Mouse (Mus musculus) forebrain, embryonic 12.5 days (tissue): ENCODE data around the gene Abca12. TPM values are rescaled to one million over a fixed set of nuclear protein-coding genes. Genes with fewer than 3 reads are reported as not detected.

Experiments
- ATAC-seq: fragments of 200-750 bp; cut with Nextera tagmentation; 2 replicates; pipeline ENCODE4 v1.8.0; 2017; ENCODE audit warnings: moderate TSS enrichment; ENCODE audit not compliant: low FRiP score
- H3K27ac ChIP-seq: fragments of 300-500 bp; sonication (generic); 2 replicates; pipeline ENCODE4 v1.5.1; 2016; ENCODE audit warnings: mild to moderate bottlenecking
- H3K27me3 ChIP-seq: fragments of 300-500 bp; sonication (generic); 2 replicates; pipeline ENCODE4 v1.6.1; 2016; ENCODE audit warnings: mild to moderate bottlenecking
- H3K36me3 ChIP-seq: fragments of 300-500 bp; sonication (generic); replicated peaks from 2 replicates; pipeline ENCODE4 v1.6.1; 2016; ENCODE audit warnings: mild to moderate bottlenecking
- H3K4me1 ChIP-seq: fragments of 300-500 bp; sonication (generic); 2 replicates; pipeline ENCODE4 v1.6.1; 2016
- H3K4me2 ChIP-seq: fragments of 300-500 bp; sonication (generic); 2 replicates; pipeline ENCODE4 v1.6.1; 2016; ENCODE audit warnings: mild to moderate bottlenecking, moderate library complexity
- H3K4me3 ChIP-seq: fragments of 300-500 bp; sonication (generic); replicated peaks from 2 replicates; pipeline ENCODE4 v1.5.1; 2016; ENCODE audit warnings: mild to moderate bottlenecking
- H3K9ac ChIP-seq: fragments of 300-500 bp; sonication (generic); 2 replicates; pipeline ENCODE4 v1.6.1; 2016; ENCODE audit warnings: mild to moderate bottlenecking
- H3K9me3 ChIP-seq: fragments of 300-500 bp; sonication (generic); 2 replicates; pipeline ENCODE4 v1.6.1; 2016
- WGBS: fragments of 180-500 bp; shearing (Covaris S2); methylation state at CpG from one replicate; pipeline ENCODE4 v1.1.7; 2016; 5-methylcytosine and 5-hydroxymethylcytosine counted together
- polyA plus RNA-seq: library from polyadenylated mRNA; unstranded; fragments of >200 nt; fragmentation: Nextera tagmentation; extraction: Ambion mirVana; gene quantifications from 2 replicates; pipeline ENCODE4 v1.2.1, GENCODE M21; 2016

The Abca12 gene
- polyA plus RNA-seq, 1 experiment from 2014 or later = not detected

DNA sequence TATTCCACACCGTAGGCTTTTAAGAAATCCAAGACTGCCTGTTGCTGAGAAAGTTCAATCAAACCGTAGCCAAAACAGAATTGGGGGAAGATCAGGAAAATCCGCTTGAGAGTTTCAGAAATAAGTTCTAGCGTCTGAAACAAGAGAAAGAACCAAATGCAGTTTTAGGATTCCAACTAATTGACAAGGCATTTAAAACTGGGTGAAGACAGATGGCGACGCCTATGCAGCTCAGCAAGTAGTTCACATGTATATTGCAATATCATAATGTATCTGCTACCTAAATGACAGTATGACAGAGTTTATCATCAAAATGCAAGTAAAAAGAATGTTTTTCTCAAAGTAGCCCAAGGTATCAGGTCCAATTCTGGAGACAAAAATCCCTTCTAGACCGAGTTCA, 151.2 kb downstream of the Abca12 start:
- no peak overlapping the region for H3K4me2 ChIP-seq
- 91% methylated on average over 7 of the region's 7 CpGs for WGBS

DNA sequence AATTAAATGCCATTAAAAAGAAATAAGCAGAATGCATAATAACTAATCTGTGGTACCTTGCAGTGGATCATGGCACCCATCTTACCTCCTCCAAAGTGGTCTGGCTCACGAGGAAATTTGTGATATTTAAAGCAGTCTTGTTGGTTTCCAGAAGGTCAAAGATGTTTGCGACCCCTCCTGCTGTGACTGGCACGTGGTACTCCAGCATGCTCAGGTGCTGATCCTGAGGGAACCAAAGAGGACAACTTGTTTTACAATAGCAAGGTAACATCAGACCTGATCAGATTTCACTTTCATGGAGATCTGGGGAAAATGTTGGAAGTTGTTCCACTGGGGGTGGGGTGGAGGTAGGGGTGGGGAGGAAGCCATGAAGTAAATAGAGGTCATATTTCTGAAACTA, 170.1 kb downstream of the Abca12 start:
- no peaks in the 10 kb centered on the region for H3K4me1 ChIP-seq
- 58% methylated on average over 3 of the region's 3 CpGs for WGBS
- no peak for ATAC-seq

More for the DNA sequence above, 151.2 kb downstream of the Abca12 start:
- no peaks in the 10 kb centered on the region for H3K27me3 ChIP-seq
- no peaks in the 10 kb centered on the region for H3K9me3 ChIP-seq
- H3K4me3 ChIP-seq = no peak overlapping the region
- no peaks in the 10 kb centered on the region for H3K4me1 ChIP-seq
- H3K36me3 ChIP-seq = no peaks in the 10 kb centered on the region
- no peak overlapping the region for H3K9ac ChIP-seq
- H3K27ac ChIP-seq = no peak overlapping the region
- ATAC-seq = no peak

DNA sequence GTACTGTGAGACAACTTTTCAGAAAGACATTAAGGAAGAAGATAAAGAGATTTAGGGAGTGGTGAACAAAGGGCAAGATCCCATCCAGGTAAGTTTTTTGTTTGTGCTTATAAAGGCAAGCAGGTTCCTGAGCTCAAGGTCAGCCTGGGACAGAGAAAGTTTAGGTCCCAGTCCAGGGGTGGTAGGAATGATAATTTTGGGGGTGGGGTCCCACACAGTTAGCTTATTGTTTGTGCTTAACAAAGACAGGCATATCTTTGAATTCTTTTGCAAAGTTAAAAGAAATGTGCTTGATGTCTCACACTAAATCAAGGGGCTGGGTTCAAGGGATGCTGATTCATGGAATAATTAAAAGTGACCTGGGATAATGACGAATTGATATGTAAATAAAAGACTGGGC, 173.3 kb downstream of the Abca12 start:
- no peak overlapping the region for H3K4me2 ChIP-seq
- ATAC-seq = no peak
- H3K4me3 ChIP-seq = no peak overlapping the region
- no peaks in the 10 kb centered on the region for H3K4me1 ChIP-seq
- H3K27ac ChIP-seq = no peak overlapping the region
- WGBS = 66% methylated on average over 1 of the region's 1 CpGs
- H3K9ac ChIP-seq = no peak overlapping the region
- H3K36me3 ChIP-seq = no peaks in the 10 kb centered on the region
- H3K9me3 ChIP-seq = no peaks in the 10 kb centered on the region
- no peaks in the 10 kb centered on the region for H3K27me3 ChIP-seq

More for the DNA sequence above, 170.1 kb downstream of the Abca12 start:
- no peaks in the 10 kb centered on the region for H3K27me3 ChIP-seq
- H3K27ac ChIP-seq = no peak overlapping the region
- H3K9ac ChIP-seq = no peak overlapping the region
- no peaks in the 10 kb centered on the region for H3K36me3 ChIP-seq
- H3K9me3 ChIP-seq = no peaks in the 10 kb centered on the region
- H3K4me3 ChIP-seq = no peak overlapping the region
- no peak overlapping the region for H3K4me2 ChIP-seq

DNA sequence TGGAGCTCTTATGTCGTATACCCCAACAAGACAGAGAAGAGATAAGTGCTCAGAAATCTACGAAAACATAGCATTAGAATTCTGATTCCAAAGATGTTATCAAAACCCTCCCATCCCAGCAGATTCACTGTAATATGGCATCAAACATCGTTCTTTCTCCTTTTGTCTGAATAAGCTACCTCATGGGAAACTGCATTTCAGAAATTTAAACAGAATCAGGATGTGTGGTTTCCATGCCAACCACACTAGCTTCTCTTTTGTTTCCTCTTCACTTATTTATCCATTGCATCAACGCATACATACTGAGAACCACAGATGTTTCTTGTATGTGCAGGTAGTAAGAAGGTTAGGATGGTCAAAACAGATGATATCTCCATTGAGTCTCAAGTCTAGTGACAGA, 175.1 kb downstream of the Abca12 start:
- no peak overlapping the region for H3K4me3 ChIP-seq
- WGBS = 83% methylated on average over 4 of the region's 4 CpGs

DNA sequence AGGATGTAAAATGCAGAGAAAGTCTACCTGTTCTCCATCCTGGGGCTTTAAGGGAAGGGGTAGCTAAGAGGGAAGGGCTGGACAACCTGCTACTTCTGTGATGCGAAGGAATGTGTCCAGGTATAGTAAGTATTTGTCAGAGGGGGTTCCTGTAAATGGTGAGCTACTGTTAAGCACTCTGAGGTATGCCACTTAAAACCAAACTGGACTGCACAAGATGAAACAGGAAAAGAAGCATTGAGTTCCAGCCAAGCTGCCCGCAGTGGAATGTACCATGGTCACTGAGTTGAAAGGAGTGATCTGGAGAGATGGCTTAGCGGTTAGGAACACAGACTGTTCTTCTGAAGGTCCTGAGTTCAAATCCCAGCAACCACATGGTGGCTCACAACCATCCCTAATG, 179.4 kb downstream of the Abca12 start:
- H3K9me3 ChIP-seq = no peaks in the 10 kb centered on the region
- H3K4me1 ChIP-seq = no peaks in the 10 kb centered on the region
- no peaks in the 10 kb centered on the region for H3K27me3 ChIP-seq
- no peak for ATAC-seq
- 92% methylated on average over 3 of the region's 3 CpGs for WGBS
- no peak overlapping the region for H3K9ac ChIP-seq
- no peak overlapping the region for H3K4me2 ChIP-seq
- no peaks in the 10 kb centered on the region for H3K36me3 ChIP-seq
- H3K27ac ChIP-seq = no peak overlapping the region
- H3K4me3 ChIP-seq = no peak overlapping the region

More for the DNA sequence above, 175.1 kb downstream of the Abca12 start:
- Histone ChIP-seq H3K9me3 (no peaks in the 10 kb centered on the region), H3K4me2 (no peak overlapping the region), H3K27me3 (no peaks in the 10 kb centered on the region), H3K9ac (no peak overlapping the region), H3K27ac (no peak overlapping the region), H3K36me3 (no peaks in the 10 kb centered on the region), H3K4me1 (no peaks in the 10 kb centered on the region)
- no peak for ATAC-seq

DNA sequence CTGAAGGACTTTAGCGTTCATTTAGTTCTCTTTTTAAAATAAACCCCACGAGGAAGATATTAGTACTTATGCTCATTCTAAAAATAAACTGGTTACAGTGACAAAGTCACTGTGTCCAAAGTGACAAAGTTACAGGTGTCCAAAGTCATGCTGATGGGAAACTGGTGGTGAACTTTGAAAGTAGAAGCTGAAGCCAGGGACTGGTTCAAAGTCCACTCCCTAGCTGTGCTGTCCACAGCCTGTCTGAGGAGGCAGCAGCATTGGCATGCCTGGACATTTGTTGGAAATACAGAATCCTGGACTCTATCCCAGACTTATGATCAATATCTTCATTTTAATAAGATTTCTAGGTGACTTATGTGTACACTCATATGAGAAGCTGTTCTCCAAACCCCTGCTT, 183.5 kb downstream of the Abca12 start:
- Histone ChIP-seq H3K27ac (no peak overlapping the region), H3K9me3 (no peaks in the 10 kb centered on the region), H3K4me1 (no peaks in the 10 kb centered on the region), H3K27me3 (no peaks in the 10 kb centered on the region), H3K9ac (no peak overlapping the region), H3K4me2 (no peak overlapping the region), H3K4me3 (no peak overlapping the region), H3K36me3 (no peaks in the 10 kb centered on the region)
- no peak for ATAC-seq
- 86% methylated on average over 2 of the region's 2 CpGs for WGBS

DNA sequence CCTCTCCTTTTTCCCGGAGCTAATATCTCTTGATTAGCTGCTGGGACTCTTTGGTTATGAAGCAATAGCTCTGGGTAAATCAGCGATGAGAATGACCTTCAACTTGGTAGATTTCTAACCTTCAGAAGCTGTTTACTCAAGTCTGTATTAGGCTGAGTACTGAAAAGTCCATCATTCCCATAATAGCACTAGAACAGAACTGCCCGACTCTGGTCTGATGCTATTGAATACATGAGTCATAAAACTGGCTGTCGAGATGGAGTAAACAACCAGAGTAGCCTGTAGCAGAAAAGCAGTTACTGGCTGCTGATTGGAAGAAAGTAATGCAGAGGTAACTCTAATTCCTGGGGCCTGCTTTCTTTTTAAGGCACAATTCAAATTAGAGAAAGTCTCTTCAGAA, 211.1 kb downstream of the Abca12 start:
- Histone ChIP-seq H3K4me1 (no peaks in the 10 kb centered on the region), H3K27ac (no peak overlapping the region), H3K36me3 (no peaks in the 10 kb centered on the region), H3K4me3 (no peak overlapping the region), H3K4me2 (no peak overlapping the region), H3K27me3 (no peaks in the 10 kb centered on the region), H3K9me3 (no peaks in the 10 kb centered on the region), H3K9ac (no peak overlapping the region)
- ATAC-seq = no peak
- WGBS = 89% methylated on average over 4 of the region's 4 CpGs

DNA sequence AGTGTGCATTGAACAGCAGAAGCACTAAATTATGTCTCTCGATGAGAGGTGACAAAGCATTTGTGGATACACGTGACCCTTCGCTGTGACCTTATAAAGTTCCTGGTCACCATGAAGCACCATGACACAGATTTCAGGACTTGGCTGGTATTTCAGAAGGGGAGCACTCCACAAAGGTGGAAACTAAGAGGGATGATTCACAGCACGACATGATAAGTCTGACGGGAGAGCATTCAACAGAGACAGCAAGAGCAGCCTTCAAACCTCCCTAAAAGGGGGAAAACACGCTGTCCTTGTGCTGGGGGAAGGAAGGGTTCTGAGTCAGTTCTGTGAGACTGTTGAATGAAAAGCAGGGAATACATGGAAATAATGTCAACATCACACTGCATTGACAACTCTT, 218.5 kb downstream of the Abca12 start:
- no peak overlapping the region for H3K27ac ChIP-seq
- H3K9me3 ChIP-seq = no peaks in the 10 kb centered on the region
- no peaks in the 10 kb centered on the region for H3K4me1 ChIP-seq
- no peak overlapping the region for H3K4me3 ChIP-seq
- no peaks in the 10 kb centered on the region for H3K36me3 ChIP-seq
- WGBS = 92% methylated on average over 6 of the region's 6 CpGs
- ATAC-seq = no peak
- H3K27me3 ChIP-seq = no peaks in the 10 kb centered on the region
- H3K4me2 ChIP-seq = no peak overlapping the region
- no peak overlapping the region for H3K9ac ChIP-seq

DNA sequence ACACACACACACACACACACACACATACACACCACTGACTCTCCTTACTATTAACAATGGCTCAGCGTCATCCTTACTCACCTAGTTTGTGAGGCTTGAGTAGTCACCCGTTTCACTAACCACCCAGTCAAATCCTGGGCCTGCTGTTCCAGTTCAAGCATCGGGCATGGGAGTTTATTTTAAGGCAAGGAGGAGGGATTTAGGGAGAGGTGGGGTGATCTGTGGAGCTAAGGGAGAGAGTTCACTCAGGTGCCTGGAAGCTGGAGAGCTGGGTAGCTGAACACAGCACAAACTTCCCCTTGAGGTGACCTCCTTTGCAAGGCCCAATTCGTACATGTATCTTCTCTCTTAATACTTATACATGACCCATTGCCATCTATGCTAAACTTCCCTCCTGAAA, 219.4 kb downstream of the Abca12 start:
- H3K27me3 ChIP-seq = no peaks in the 10 kb centered on the region
- no peak overlapping the region for H3K9ac ChIP-seq
- H3K27ac ChIP-seq = no peak overlapping the region
- no peaks in the 10 kb centered on the region for H3K36me3 ChIP-seq
- H3K4me3 ChIP-seq = no peak overlapping the region
- H3K4me1 ChIP-seq = no peaks in the 10 kb centered on the region
- H3K4me2 ChIP-seq = no peak overlapping the region
- ATAC-seq = no peak
- no peaks in the 10 kb centered on the region for H3K9me3 ChIP-seq
- WGBS = 80% methylated on average over 4 of the region's 4 CpGs

DNA sequence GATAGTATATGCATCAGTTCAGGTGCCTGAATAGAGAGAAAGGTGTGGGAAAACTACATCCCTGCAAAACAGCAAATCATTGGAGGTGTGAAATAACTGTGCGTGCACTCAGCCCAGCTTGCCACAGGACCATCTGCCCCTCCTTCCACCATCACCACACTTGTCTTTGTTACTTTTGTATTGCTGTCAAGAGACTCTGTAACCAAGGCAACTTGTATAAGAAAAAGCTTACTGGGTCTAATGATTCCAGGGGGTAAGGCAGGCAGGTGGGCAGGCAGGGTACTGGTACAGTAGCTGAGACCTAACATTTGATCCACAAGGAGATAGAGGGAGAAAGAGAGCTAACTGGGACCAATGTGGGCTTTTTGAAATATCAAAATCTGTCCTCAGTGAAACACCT, 220.8 kb downstream of the Abca12 start:
- Histone ChIP-seq H3K36me3 (no peaks in the 10 kb centered on the region), H3K9ac (no peak overlapping the region), H3K4me2 (no peak overlapping the region), H3K4me3 (no peak overlapping the region), H3K9me3 (no peaks in the 10 kb centered on the region), H3K27ac (no peak overlapping the region), H3K27me3 (no peaks in the 10 kb centered on the region), H3K4me1 (no peaks in the 10 kb centered on the region)
- WGBS = 33% methylated on average over 1 of the region's 1 CpGs
- peak; percentile 63; the same call in 1 of the 2 replicates for ATAC-seq

Other genes starting within 250 kb of the Abca12 start
- 37.4 and 37.7 TPM in 2 replicates for gene Atic, start 142.2 kb upstream of the Abca12 start, polyA plus RNA-seq
- 93.2 and 96.6 TPM in 2 replicates for gene Fn1, start 238.3 kb upstream of the Abca12 start, polyA plus RNA-seq